Mouse (Mus musculus): ENCODE data around the gene Pqbp1. TPM values are rescaled to one million over a fixed set of nuclear protein-coding genes. Genes with fewer than 3 reads are reported as not detected.
"Not testable (repeated sequence)": the region's sequence is repeated elsewhere in the genome, so short reads cannot be mapped to it uniquely, and the experiment has no call there.

Gene Pqbp1
- polyA plus RNA-seq (2012; rRNA removed), result 49.8 and 52.7 TPM in 2 replicates

GRCm38 (mm10) chrX:7898880-7899874, at the start of gene Pqbp1, which contains the start of gene Timm17b:
Gene Pqbp1 (minus strand): TSS chrX:7899269.
Gene Timm17b (plus strand): TSS chrX:7899357.
- peak; percentile 45 for DNase-seq (ENCODE audit: low read depth)

DNA sequence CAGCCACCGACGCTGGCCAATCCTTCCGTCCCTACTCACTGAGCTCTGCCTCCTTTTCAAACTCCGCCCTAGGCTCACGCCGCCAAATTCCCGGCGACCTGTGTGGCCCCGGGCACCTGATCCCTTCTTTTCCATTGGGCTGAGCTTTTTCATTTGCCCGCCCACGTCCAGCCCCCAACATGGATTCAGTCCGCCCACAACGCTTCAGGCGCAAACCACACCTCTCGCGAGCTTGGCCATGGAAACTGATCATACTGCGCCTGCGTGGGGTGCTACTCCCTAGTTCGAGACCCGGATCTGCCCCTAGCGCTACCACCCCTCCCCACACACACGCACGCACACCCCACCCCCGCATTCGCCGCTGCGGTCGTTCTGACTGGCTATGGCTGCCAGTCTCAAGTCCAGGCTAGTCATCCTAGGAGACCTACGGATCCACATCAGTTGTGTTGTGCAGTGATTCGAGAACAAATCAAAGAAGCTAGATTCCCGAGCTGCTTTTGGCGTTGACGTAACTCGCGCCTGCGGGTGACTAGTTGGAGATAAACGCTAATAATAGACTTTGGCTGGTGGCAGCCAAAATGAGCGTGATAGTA, 48.9 kb upstream of the Pqbp1 start:
- peak; percentile 62 for DNase-seq (ENCODE audit: low read depth)

GRCm38 (mm10) chrX:7947108-7947899, 48.2 kb upstream of the Pqbp1 start, which contains the start of gene Hdac6:
Gene Hdac6 (minus strand): TSS chrX:7947889.
- DNase-seq (ENCODE audit: low read depth), result no peak

DNA sequence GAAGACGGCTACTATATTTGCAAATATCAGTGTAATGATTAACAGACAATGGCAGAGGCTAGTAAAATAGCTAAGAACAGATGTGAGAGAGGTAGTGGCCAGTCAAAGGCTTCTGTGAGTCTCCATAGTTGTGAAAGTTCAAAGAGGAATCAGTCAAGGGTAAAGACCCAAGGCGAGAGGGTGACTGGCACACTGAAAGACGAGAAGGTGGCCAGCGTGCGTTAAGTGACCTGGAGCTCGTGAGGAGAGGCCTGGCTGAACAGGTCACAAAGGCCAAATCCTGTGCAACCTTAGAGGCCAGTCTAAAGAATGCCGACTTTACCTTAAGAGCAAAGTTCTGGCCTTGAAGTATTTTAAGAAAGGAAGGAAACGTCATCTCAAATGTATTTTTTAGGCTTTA, 46.5 kb upstream of the Pqbp1 start:
- no peak for DNase-seq (ENCODE audit: low read depth)

DNA sequence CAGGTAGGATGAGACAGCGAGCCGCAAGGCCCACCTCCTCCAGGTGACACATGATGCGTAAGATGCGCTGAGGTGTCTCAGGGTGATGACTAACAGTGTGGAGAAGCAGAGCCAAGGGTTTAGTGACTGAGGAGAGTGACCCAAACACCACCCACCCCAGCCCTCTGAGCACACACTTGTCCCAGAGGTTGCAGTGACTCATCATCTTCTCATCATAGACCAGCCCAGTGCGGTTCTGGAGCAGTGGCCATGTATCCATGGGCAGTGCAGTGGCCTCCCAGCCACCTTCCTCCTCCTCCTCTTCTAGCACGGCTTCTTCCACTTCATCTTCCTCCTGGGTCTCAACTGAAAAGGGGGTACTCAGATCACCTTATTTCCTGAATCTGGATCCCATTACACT, 38.6 kb upstream of the Pqbp1 start:
- DNase-seq (ENCODE audit: low read depth), result no peak

GRCm38 (mm10) chrX:7936874-7937273, 37.8 kb upstream of the Pqbp1 start:
- no peak for DNase-seq (ENCODE audit: low read depth)

GRCm38 (mm10) chrX:7928270-7928790, 29.3 kb upstream of the Pqbp1 start, which contains the start of gene Eras:
Gene Eras (minus strand): TSS chrX:7928607.
- no peak for DNase-seq (ENCODE audit: low read depth)

- no peak for DNase-seq (ENCODE audit: low read depth)
Measured at GRCm38 (mm10) chrX:7927116-7927515, 28.0 kb upstream of the Pqbp1 start.

DNA sequence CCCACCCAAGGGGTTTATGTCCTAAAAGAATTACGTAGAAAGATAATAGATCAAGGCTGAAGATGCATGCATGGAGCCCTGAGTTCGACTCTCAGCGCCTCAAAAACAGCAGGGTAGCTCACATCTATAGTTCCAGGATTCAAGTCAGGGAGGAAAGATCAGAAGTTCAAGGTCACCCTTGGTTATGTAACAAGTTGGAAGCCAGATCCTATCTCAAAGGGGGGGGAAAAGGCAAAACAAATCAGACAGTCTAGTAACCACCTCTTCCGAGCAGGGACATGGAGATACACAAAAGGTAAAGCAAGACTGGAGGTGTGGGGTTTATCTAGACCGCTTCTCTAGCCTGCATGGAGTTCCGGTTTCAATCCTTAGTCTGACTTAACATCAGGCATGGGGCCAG, 27.2 kb upstream of the Pqbp1 start:
- no peak for DNase-seq (ENCODE audit: low read depth)

GRCm38 (mm10) chrX:7922032-7922431, 23.0 kb upstream of the Pqbp1 start:
- no peak for DNase-seq (ENCODE audit: low read depth)

GRCm38 (mm10) chrX:7919601-7920383, 20.7 kb upstream of the Pqbp1 start, which contains the start of gene Pcsk1n:
Gene Pcsk1n (plus strand): TSS chrX:7919822.
- no peak for DNase-seq (ENCODE audit: low read depth)

- not testable (repeated sequence) for DNase-seq (ENCODE audit: low read depth)
Measured at GRCm38 (mm10) chrX:7917960-7918359, 18.9 kb upstream of the Pqbp1 start.

DNA sequence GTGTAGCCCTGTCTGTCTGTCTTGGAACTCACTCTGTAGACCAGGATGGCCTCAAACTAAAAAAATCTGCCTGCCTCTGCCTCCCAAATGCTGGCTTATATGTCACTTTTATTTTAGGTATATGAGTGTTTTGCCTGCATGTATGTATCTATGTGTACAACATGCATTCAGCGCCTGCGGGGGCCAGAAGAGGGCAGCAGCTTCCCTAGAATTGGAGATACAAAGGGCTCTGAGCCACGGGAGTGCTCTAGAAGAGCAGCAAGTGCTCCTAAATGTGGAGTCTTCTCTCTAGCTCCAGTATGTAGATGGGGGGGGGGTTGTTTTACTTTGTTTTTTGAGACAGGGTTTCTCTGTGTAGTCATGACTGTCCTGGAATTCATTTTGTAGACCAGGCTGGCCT, 16.6 kb upstream of the Pqbp1 start:
- DNase-seq (ENCODE audit: low read depth), result not testable (repeated sequence)

DNA sequence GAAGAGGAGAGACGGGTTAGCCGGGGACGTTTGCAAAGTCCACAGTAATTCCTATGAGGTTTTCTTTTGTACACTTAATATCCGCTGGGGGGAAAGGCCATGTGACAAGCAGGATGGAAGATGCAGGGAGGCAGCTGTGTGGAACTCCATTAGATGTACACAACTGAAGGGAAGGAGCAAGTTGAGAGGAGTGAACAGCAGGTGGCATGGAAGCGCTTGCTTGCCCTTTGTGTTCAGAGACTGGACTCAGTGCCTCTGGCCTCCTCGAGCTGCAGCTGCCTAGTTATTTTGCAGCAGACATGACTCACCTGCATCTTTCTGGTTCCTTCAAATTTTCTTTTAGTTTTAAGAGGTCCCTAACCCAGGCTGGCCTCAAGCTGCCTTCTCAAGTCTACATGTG, 11.4 kb upstream of the Pqbp1 start:
- DNase-seq (ENCODE audit: low read depth), result no peak

DNA sequence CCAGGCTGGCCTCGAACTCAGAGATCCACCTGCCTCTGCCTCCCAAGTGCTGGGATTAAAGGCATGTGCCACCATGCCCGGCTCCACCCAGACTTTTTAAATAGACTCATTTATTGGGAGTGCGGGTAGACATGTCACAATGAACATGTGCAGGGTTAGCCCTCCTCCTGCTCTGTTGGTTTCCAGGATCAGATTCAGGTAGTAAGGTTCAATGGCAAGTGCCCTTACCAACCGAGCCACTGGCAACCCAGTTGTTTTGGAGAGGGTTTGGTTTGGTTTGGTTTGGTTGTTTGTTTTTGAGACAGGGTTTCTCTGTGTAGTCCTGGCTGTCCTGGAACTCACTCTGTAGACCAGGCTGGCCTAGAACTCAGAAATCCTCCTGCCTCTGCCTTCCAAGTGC, 10.2 kb upstream of the Pqbp1 start, which contains the start of gene Gm10490:
TSS of gene Gm10490 (plus strand) at position 301 of the 400 bp plus-strand sequence.
- DNase-seq (ENCODE audit: low read depth), result not testable (repeated sequence)

- no peak for DNase-seq (ENCODE audit: low read depth)
Measured at GRCm38 (mm10) chrX:7907735-7908134, 8.7 kb upstream of the Pqbp1 start, which contains the start of gene Gm10491. Gene Gm10491 (minus strand): TSS chrX:7907835.

DNA sequence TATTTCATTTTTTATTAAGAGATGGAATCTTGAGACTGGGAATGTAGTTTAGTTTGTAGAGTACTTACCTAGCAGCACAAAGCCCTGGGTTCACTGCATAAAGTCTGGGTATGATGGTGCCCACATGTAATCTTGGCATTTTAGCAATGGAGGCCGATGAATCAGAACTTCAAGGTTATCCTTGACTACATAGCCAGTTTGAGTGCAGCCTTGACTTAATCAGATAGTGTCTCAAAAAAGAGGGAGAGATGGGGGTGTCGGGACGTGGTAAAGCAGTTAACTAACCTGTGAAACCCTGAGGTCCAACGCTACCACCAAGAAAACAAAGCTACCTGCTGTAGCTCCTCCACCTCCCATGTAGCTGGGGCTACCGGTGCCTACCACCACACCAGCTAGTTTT, 5.4 kb upstream of the Pqbp1 start:
- DNase-seq (ENCODE audit: low read depth), result no peak

DNA sequence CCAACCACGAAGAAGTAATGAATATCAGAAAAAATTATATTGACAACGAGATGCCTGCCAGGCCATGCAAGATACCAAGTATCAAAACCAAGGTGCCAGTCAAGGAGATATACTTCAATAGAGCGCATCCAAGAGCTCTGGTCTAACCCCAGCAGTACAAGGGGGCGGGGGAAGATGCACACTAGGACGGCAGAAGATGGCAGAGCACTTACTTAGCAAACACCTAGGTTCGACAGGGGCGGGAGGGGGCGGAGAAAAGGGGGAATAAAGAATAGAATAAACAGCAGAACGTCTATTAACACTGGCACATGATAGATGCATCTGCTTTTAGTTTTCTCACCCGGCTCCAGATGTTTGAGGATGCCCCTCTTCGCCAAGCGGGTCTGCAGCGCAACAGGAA, 858 bp downstream of the Pqbp1 start:
- DNase-seq (ENCODE audit: low read depth), result no peak

- DNase-seq (ENCODE audit: low read depth), result peak; percentile 65
Measured at GRCm38 (mm10) chrX:7883841-7884567, 15.1 kb downstream of the Pqbp1 start, which contains the start of gene Slc35a2. Gene Slc35a2 (plus strand): TSS chrX:7884028.

DNA sequence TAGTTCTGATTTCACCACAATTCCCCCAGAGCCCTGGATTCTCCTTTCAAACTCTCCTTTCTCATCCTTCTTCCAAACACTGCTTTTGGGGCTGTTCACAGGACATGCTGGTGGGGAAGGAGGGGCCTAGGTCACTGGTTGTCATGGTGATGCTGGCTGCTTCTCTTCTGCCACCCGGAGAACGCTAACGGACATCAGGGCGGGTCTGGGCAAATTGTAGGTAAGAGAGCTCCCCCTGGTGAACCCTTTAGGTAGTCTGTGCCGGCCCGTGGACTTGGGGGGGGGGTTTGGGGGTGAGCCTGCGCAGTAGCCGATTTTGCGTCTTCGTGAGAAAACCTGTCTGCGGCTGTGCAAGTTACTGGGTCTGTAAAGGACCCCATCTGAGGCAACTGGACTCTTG, 19.2 kb downstream of the Pqbp1 start:
- no peak for DNase-seq (ENCODE audit: low read depth)

Measured in gonadal fat pad, adult 2 months (tissue).